Mouse (Mus musculus): ENCODE results near the gene Isy1. TPM values are rescaled to one million over a fixed set of nuclear protein-coding genes. Genes with fewer than 3 reads are reported as not detected.

Isy1 gene
- polyA plus RNA-seq, 1 experiment: 6.7 TPM

DNA sequence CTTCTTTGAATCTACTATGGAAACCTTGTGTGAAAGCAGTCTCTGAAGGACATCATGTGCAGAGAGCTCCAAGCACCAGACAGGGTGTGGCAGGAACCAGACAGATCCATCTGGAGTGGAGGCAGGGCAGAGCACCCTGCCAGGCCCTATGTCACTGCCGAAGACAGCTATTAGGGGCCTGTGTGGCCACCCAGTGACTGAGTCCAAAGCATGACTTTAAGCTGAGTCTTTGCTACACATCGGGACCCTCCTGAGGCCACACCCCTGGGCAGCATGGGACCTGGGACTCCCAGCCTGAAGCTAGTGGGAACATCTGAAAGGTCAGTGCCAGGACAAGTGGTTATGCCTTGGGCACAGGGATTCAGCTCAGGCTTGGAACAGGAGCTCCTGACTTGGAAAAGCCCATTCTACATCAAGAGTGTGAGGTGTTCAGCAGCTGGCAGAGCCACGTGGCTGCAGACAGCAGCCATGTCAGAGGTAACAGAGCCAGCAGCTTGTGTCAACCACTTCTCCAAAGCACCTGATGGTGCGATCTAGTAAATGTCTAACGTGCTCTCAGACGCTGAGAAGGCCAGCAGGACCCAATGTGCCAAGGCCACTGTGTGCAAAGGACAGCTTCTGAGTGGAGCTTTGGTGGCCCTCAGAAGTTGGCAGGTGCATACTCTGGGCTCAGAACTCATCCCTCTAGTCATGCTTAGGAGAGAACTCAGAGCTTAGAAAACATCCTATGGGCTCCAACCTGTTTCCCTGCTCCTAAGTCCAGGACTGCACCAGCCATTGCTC is 51.3 kb downstream of the Isy1 start:
- no peak overlapping the region for H3K27ac ChIP-seq (ENCODE audit: control insufficient read depth, insufficient read depth, low read depth, low read length)

DNA sequence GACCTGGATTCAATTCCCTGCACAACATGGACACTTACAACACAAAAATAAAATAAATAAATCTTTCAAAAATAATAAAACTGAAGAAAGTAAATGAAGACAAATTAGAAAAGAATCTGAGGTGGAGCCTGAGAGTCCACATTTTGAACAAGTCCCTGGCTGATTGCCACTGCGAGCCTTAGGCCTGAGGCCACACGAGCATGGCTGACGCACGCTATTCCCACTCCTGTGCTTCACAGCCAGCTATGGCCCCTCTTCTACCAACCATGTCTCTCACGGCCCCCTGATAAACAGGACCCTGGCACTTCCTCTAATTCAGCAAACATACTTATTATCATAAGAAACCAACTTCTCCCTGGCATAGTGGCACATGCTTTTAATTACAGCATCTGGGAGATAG is 52.0 kb downstream of the Isy1 start:
- no peak overlapping the region for H3K4me3 ChIP-seq (ENCODE audit: control insufficient read depth, low read depth, low read length)
- H3K27ac ChIP-seq (ENCODE audit: control insufficient read depth, insufficient read depth, low read depth, low read length): no peak overlapping the region
- peaks cover 2% of the 10 kb centered on the region for H3K36me3 ChIP-seq (ENCODE audit: control insufficient read depth, insufficient read depth, low read length)
- H3K4me1 ChIP-seq (ENCODE audit: control insufficient read depth, insufficient read depth, low read length): peaks cover 11% of the 10 kb centered on the region
- TF ChIP-seq CTCF (IDR thresholded peaks at IDR 0.05; ENCODE audit: control insufficient read depth, insufficient read depth, insufficient replicate concordance, low read depth, low read length) (no peak), POLR2A (IDR thresholded peaks at IDR 0.05; ENCODE audit: control insufficient read depth, low read depth, low read length) (no peak)
- H3K27me3 ChIP-seq (ENCODE audit: control insufficient read depth, insufficient read depth, low read length): no peaks in the 10 kb centered on the region

More for the DNA sequence above, 51.3 kb downstream of the Isy1 start:
- TF ChIP-seq CTCF (IDR thresholded peaks at IDR 0.05; ENCODE audit: control insufficient read depth, insufficient read depth, insufficient replicate concordance, low read depth, low read length) (no peak), POLR2A (IDR thresholded peaks at IDR 0.05; ENCODE audit: control insufficient read depth, low read depth, low read length) (no peak)
- peaks cover 5% of the 10 kb centered on the region for H3K36me3 ChIP-seq (ENCODE audit: control insufficient read depth, insufficient read depth, low read length)
- peaks cover 11% of the 10 kb centered on the region for H3K4me1 ChIP-seq (ENCODE audit: control insufficient read depth, insufficient read depth, low read length)
- H3K27me3 ChIP-seq (ENCODE audit: control insufficient read depth, insufficient read depth, low read length): no peaks in the 10 kb centered on the region
- H3K4me3 ChIP-seq (ENCODE audit: control insufficient read depth, low read depth, low read length): no peak overlapping the region

DNA sequence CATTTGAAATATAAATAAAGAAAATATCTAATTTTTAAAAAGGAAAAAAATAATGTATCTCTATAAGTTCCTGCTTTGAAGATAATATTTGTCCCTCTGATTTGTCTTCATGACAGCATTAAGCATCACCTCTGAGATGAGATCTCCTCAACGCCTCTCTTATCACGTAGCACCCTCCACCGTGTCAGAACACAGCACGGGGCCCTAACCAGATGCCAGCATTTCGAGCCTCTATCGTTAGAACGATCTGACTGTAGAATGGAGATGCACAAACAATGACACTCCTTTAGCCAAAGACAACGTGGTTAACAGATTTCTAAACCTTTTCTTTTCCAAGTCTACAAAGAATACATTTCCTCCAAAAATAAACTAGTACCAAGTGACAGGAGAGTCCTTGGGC is 54.6 kb downstream of the Isy1 start:
- Histone ChIP-seq H3K27ac (ENCODE audit: control insufficient read depth, insufficient read depth, low read depth, low read length) (no peak overlapping the region), H3K4me3 (ENCODE audit: control insufficient read depth, low read depth, low read length) (no peak overlapping the region), H3K36me3 (ENCODE audit: control insufficient read depth, insufficient read depth, low read length) (no peaks in the 10 kb centered on the region), H3K4me1 (ENCODE audit: control insufficient read depth, insufficient read depth, low read length) (0 out of 2 replicates have a peak, but pooled peaks cover 3% of the 10 kb centered on the region), H3K27me3 (ENCODE audit: control insufficient read depth, insufficient read depth, low read length) (no peaks in the 10 kb centered on the region)
- TF ChIP-seq CTCF (IDR thresholded peaks at IDR 0.05; ENCODE audit: control insufficient read depth, insufficient read depth, insufficient replicate concordance, low read depth, low read length) (no peak), POLR2A (IDR thresholded peaks at IDR 0.05; ENCODE audit: control insufficient read depth, low read depth, low read length) (no peak)

DNA sequence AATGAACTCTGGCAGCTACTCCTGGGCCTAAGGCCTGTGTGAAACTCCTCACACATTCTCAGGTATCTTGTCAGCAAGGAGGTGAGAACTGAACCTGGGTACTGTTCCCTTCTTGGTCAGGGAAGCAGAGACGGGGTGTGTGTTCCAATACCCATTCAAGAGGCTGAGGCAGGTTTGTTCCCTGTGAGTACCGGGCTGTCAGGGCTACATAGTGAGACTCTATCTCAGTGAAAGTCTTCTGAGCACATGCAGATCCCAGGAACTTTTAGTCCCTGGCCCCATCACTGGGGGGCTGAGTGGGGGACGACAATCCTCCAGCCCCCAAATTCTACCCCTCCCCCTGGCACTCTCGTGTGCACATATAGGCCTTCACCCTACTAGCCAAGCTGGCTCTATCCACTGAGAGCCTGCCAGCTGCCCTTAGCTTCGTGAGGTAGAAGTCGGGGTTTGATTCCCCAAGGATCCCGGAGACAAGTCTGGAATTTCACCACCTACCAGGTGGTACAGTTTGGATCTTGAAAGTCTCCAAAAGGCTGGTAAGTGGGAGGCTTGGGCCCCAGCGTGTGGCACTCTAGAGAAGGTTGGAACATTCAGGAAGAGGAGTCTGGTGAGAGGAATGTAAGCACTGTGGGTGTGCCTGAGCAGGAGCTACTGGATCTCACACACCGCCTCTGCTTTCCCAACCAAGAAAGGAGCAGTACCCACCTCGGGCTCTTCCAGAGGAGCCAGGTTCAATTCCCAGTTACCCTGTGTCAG is 57.9 kb downstream of the Isy1 start:
- Histone ChIP-seq H3K27ac (ENCODE audit: control insufficient read depth, insufficient read depth, low read depth, low read length) (no peak overlapping the region), H3K4me3 (ENCODE audit: control insufficient read depth, low read depth, low read length) (no peak overlapping the region), H3K4me1 (ENCODE audit: control insufficient read depth, insufficient read depth, low read length) (no peaks in the 10 kb centered on the region), H3K27me3 (ENCODE audit: control insufficient read depth, insufficient read depth, low read length) (no peaks in the 10 kb centered on the region), H3K36me3 (ENCODE audit: control insufficient read depth, insufficient read depth, low read length) (no peaks in the 10 kb centered on the region)
- TF ChIP-seq POLR2A (IDR thresholded peaks at IDR 0.05; ENCODE audit: control insufficient read depth, low read depth, low read length) (no peak), CTCF (IDR thresholded peaks at IDR 0.05; ENCODE audit: control insufficient read depth, insufficient read depth, insufficient replicate concordance, low read depth, low read length) (no peak)

DNA sequence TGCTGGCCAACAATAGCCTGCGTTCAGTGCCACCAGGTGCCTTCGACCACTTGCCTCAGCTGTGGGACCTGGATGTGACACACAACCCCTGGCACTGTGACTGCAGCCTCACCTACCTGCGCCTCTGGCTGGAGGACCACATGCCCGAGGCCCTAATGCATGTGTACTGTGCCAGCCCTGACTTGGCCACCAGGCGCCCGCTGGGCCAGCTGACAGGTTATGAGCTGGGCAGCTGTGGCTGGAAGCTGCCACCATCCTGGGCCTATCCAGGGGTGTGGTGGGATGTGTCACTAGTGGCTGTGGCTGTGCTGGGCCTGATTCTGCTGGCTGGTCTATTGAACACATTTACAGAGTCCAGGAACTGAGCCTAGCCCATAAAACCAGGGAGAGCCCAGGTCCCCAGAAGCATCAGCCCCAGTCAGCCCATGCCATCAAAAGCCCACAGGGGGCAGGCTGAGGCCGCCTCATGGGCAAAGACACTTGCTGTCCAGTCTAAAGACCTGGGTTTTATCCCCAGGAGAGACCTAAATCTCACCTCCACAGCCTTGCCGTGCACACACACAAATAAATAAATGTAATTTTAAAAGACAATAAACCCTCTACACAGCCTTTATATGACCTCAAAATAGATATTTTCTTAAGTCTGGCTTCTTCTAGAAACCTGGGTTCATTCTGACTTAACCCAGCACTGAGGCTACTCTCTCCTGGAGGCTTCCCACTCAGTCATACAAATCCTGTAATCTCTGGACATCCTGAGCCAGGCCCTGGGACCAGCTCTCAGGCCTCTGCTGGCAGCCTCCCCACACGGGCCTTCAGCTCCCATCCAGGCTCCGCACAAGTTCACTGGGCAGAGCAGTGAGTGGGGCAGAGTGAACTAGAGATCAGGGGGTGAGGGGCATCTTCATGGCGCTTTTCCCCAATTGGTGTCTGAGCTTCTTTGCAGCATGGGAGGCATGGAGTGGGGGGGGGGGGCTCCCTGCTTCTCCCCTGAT is 59.1 kb downstream of the Isy1 start:
- H3K27me3 ChIP-seq (ENCODE audit: control insufficient read depth, insufficient read depth, low read length): no peaks in the 10 kb centered on the region
- H3K36me3 ChIP-seq (ENCODE audit: control insufficient read depth, insufficient read depth, low read length): no peaks in the 10 kb centered on the region
- H3K27ac ChIP-seq (ENCODE audit: control insufficient read depth, insufficient read depth, low read depth, low read length): no peak overlapping the region
- H3K4me3 ChIP-seq (ENCODE audit: control insufficient read depth, low read depth, low read length): no peak overlapping the region
- TF ChIP-seq POLR2A (IDR thresholded peaks at IDR 0.05; ENCODE audit: control insufficient read depth, low read depth, low read length) (no peak), CTCF (IDR thresholded peaks at IDR 0.05; ENCODE audit: control insufficient read depth, insufficient read depth, insufficient replicate concordance, low read depth, low read length) (peak; percentile 27; the same call in 1 of the 2 replicates)
- H3K4me1 ChIP-seq (ENCODE audit: control insufficient read depth, insufficient read depth, low read length): no peaks in the 10 kb centered on the region

DNA sequence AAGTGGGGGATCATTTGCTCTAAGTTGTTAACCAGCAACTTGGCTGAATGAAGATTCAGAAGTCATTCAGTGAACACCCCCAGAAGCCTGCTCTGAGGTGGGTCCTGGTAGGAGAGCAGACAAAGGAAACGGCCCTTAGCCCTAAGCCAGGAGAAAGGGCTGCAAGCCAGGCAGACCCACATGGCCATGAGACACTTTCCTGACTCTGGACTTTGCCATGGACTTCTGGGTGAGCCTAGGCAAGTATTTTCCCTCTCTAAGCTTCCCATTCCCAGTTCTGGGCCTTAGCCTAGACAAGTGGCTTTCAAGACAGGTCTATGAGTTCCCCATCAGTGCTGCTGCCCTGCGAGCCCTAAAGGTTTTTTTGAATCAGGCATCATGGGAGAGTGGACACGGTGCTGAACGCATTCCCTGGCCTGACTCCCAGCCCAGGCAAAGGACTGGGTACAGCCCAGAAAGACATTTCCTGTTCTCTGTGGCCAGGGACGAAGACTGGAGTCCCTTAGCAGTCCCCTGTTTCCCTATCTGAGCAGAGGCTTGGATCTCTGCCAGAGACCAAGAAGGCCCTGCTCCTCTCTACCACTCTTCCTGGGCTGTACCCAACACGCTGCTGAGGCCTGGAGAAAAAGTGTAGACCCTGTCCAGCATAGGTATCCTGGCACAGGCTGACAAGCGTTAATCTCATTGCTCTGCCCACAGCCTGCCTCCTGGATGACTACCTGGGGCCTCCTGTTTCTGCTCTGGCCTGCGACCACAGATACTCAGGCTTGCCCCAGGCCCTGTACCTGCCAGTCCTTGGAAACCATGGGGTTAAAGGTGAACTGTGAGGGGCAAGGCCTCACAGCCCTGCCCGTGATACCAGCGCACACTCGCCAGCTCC is 60.1 kb downstream of the Isy1 start:
- TF ChIP-seq POLR2A (IDR thresholded peaks at IDR 0.05; ENCODE audit: control insufficient read depth, low read depth, low read length) (no peak), CTCF (IDR thresholded peaks at IDR 0.05; ENCODE audit: control insufficient read depth, insufficient read depth, insufficient replicate concordance, low read depth, low read length) (no peak)
- H3K4me1 ChIP-seq (ENCODE audit: control insufficient read depth, insufficient read depth, low read length): no peaks in the 10 kb centered on the region
- H3K36me3 ChIP-seq (ENCODE audit: control insufficient read depth, insufficient read depth, low read length): no peaks in the 10 kb centered on the region
- H3K27me3 ChIP-seq (ENCODE audit: control insufficient read depth, insufficient read depth, low read length): no peaks in the 10 kb centered on the region
- H3K27ac ChIP-seq (ENCODE audit: control insufficient read depth, insufficient read depth, low read depth, low read length): no peak overlapping the region
- H3K4me3 ChIP-seq (ENCODE audit: control insufficient read depth, low read depth, low read length): no peak overlapping the region
